Mouse (Mus musculus): ENCODE data around the gene Lyzl6. TPM values are rescaled to one million over a fixed set of nuclear protein-coding genes. Genes with fewer than 3 reads are reported as not detected.
A peak's percentile ranks its signal among the peaks of the same experiment; 100 is the strongest.
"Not testable (repeated sequence)": the region's sequence is repeated elsewhere in the genome, so short reads cannot be mapped to it uniquely, and the experiment has no call there.

The Lyzl6 gene
- polyA plus RNA-seq (2011; ENCODE audit: insufficient read depth, insufficient read length, low read depth, missing spikeins), result not detected in 2 replicates

- Histone ChIP-seq H3K27ac (ENCODE audit: insufficient read depth, low read length) (no peak within 1 kb of the TSS), H3K27me3 (ENCODE audit: control insufficient read depth, insufficient read depth, low read length, poor library complexity, severe bottlenecking) (no peaks in the 10 kb centered on the region), H3K4me3 (ENCODE audit: low read depth, low read length) (no peak within 1 kb of the TSS), H3K9me3 (replicated peaks; ENCODE audit: control insufficient read depth, insufficient read depth, low read length, poor library complexity, severe bottlenecking) (no peaks in the 10 kb centered on the region), H3K36me3 (ENCODE audit: control insufficient read depth, insufficient read depth, low read length, poor library complexity, severe bottlenecking) (no peaks in the 10 kb centered on the region), H3K4me1 (ENCODE audit: control insufficient read depth, insufficient read depth, low read length) (no peaks in the 10 kb centered on the region), H3K9ac (ENCODE audit: low read depth, poor library complexity, severe bottlenecking) (no peak within 1 kb of the TSS)
- TF ChIP-seq EP300 (IDR thresholded peaks at IDR 0.05; ENCODE audit: insufficient read depth, low read depth, low read length), result no peak
- no peak for TF ChIP-seq CTCF (IDR thresholded peaks at IDR 0.05; ENCODE audit: low read depth, low read length)
- TF ChIP-seq POLR2A (IDR thresholded peaks at IDR 0.05; ENCODE audit: insufficient read depth, low read length), result no peak
Observed at GRCm38 (mm10) chr11:103638790-103639189, at the start of gene Lyzl6. Gene Lyzl6, minus strand, starts transcription at chr11:103638890.

GRCm38 (mm10) chr11:103686706-103687105 is 48.0 kb upstream of the Lyzl6 start:
- TF ChIP-seq CTCF (IDR thresholded peaks at IDR 0.05; ENCODE audit: low read depth, low read length), result no peak
- TF ChIP-seq POLR2A (IDR thresholded peaks at IDR 0.05; ENCODE audit: insufficient read depth, low read length), result no peak
- no peak for TF ChIP-seq EP300 (IDR thresholded peaks at IDR 0.05; ENCODE audit: insufficient read depth, low read depth, low read length)
- Histone ChIP-seq H3K9me3 (replicated peaks; ENCODE audit: control insufficient read depth, insufficient read depth, low read length, poor library complexity, severe bottlenecking) (no peaks in the 10 kb centered on the region), H3K27me3 (ENCODE audit: control insufficient read depth, insufficient read depth, low read length, poor library complexity, severe bottlenecking) (no peaks in the 10 kb centered on the region), H3K4me3 (ENCODE audit: low read depth, low read length) (no peak overlapping the region), H3K9ac (ENCODE audit: low read depth, poor library complexity, severe bottlenecking) (no peak overlapping the region), H3K36me3 (ENCODE audit: control insufficient read depth, insufficient read depth, low read length, poor library complexity, severe bottlenecking) (peaks cover 12% of the 10 kb centered on the region), H3K4me1 (ENCODE audit: control insufficient read depth, insufficient read depth, low read length) (no peaks in the 10 kb centered on the region), H3K27ac (ENCODE audit: insufficient read depth, low read length) (no peak overlapping the region)

DNA sequence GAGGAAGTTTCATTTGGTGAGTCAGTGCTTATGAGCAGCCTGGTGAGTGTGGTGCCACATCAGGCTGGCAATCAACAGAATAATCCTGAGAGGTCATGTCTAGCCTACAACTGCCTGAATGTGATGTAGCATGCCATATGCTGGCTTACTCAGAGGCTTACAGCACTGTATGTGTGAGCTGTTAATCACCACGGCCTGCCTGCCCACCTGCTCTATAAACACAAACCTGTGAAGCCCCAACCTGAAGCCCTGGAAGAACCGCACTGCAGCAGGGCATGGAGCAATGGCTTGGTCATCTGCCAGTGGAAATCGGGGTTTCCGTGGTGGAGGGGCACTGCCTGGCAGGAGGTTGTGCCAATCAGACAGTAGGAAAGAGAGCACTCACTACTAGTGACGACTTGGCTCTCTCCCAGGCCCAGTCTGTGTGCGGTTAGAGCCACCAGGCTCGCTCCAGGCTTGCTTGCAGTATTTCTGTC is 46.6 kb upstream of the Lyzl6 start:
- no peak for TF ChIP-seq CTCF (IDR thresholded peaks at IDR 0.05; ENCODE audit: low read depth, low read length)
- TF ChIP-seq EP300 (IDR thresholded peaks at IDR 0.05; ENCODE audit: insufficient read depth, low read depth, low read length), result no peak
- no peak for TF ChIP-seq POLR2A (IDR thresholded peaks at IDR 0.05; ENCODE audit: insufficient read depth, low read length)
- no peak overlapping the region for H3K9ac ChIP-seq (ENCODE audit: low read depth, poor library complexity, severe bottlenecking)
- H3K4me3 ChIP-seq (ENCODE audit: low read depth, low read length), result no peak overlapping the region
- no peaks in the 10 kb centered on the region for H3K9me3 ChIP-seq (replicated peaks; ENCODE audit: control insufficient read depth, insufficient read depth, low read length, poor library complexity, severe bottlenecking)
- H3K27me3 ChIP-seq (ENCODE audit: control insufficient read depth, insufficient read depth, low read length, poor library complexity, severe bottlenecking), result no peaks in the 10 kb centered on the region
- H3K36me3 ChIP-seq (ENCODE audit: control insufficient read depth, insufficient read depth, low read length, poor library complexity, severe bottlenecking), result peaks cover 12% of the 10 kb centered on the region
- H3K27ac ChIP-seq (ENCODE audit: insufficient read depth, low read length), result no peak overlapping the region
- no peaks in the 10 kb centered on the region for H3K4me1 ChIP-seq (ENCODE audit: control insufficient read depth, insufficient read depth, low read length)

DNA sequence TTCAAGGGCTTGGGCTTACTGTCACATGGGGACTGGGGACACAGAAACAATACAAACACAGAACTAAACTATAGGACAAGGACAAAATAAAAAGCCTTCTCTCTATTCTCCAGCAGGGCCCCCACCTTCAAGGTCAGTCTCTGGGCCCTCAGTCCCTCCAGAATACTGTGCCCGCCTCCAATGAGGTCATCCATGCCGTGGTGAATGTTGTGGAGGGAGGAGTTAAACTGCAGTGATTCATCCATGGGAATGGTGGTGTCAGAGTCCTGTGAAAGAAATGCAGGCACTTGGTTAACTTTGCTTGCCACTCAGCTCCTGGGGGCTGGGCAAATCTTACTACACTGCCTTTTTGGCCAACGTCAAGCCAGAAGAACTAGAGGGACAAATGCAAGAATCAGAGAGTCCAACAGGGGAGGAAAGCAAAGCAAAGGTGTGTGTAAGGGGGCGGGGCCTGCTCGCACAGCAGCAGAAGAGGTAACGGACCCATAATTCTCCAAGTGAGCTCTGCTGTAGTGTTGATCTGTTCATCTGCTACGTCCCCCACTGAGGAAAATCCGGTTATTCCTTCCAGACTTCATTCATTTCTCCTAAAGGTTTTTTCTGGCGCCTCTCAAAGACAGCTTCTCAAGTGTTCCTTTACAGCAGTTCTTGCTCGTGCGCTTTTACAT is 45.1 kb upstream of the Lyzl6 start:
- TF ChIP-seq POLR2A (IDR thresholded peaks at IDR 0.05; ENCODE audit: insufficient read depth, low read length) (no peak), CTCF (IDR thresholded peaks at IDR 0.05; ENCODE audit: low read depth, low read length) (no peak), EP300 (IDR thresholded peaks at IDR 0.05; ENCODE audit: insufficient read depth, low read depth, low read length) (no peak)
- no peak overlapping the region for H3K27ac ChIP-seq (ENCODE audit: insufficient read depth, low read length)
- no peaks in the 10 kb centered on the region for H3K4me1 ChIP-seq (ENCODE audit: control insufficient read depth, insufficient read depth, low read length)
- H3K4me3 ChIP-seq (ENCODE audit: low read depth, low read length), result no peak overlapping the region
- no peaks in the 10 kb centered on the region for H3K27me3 ChIP-seq (ENCODE audit: control insufficient read depth, insufficient read depth, low read length, poor library complexity, severe bottlenecking)
- H3K9me3 ChIP-seq (replicated peaks; ENCODE audit: control insufficient read depth, insufficient read depth, low read length, poor library complexity, severe bottlenecking), result no peaks in the 10 kb centered on the region
- H3K36me3 ChIP-seq (ENCODE audit: control insufficient read depth, insufficient read depth, low read length, poor library complexity, severe bottlenecking), result peaks cover 16% of the 10 kb centered on the region
- H3K9ac ChIP-seq (ENCODE audit: low read depth, poor library complexity, severe bottlenecking), result no peak overlapping the region

GRCm38 (mm10) chr11:103677042-103677441 is 38.4 kb upstream of the Lyzl6 start:
- not testable (repeated sequence) for H3K27ac ChIP-seq (ENCODE audit: insufficient read depth, low read length)
- H3K36me3 ChIP-seq (ENCODE audit: control insufficient read depth, insufficient read depth, low read length, poor library complexity, severe bottlenecking), result peaks cover 11% of the 10 kb centered on the region

GRCm38 (mm10) chr11:103675556-103675955 is 36.9 kb upstream of the Lyzl6 start:
- Histone ChIP-seq H3K9me3 (replicated peaks; ENCODE audit: control insufficient read depth, insufficient read depth, low read length, poor library complexity, severe bottlenecking) (no peaks in the 10 kb centered on the region), H3K4me3 (ENCODE audit: low read depth, low read length) (no peak overlapping the region), H3K4me1 (ENCODE audit: control insufficient read depth, insufficient read depth, low read length) (no peaks in the 10 kb centered on the region), H3K36me3 (ENCODE audit: control insufficient read depth, insufficient read depth, low read length, poor library complexity, severe bottlenecking) (peaks cover 11% of the 10 kb centered on the region), H3K9ac (ENCODE audit: low read depth, poor library complexity, severe bottlenecking) (no peak overlapping the region), H3K27me3 (ENCODE audit: control insufficient read depth, insufficient read depth, low read length, poor library complexity, severe bottlenecking) (no peaks in the 10 kb centered on the region), H3K27ac (ENCODE audit: insufficient read depth, low read length) (no peak overlapping the region)
- TF ChIP-seq CTCF (IDR thresholded peaks at IDR 0.05; ENCODE audit: low read depth, low read length) (peak; percentile 80), EP300 (IDR thresholded peaks at IDR 0.05; ENCODE audit: insufficient read depth, low read depth, low read length) (no peak)

More at GRCm38 (mm10) chr11:103677042-103677441, 38.4 kb upstream of the Lyzl6 start:
- not testable (repeated sequence) for H3K4me3 ChIP-seq (ENCODE audit: low read depth, low read length); H3K4me1 ChIP-seq (ENCODE audit: control insufficient read depth, insufficient read depth, low read length); H3K9ac ChIP-seq (ENCODE audit: low read depth, poor library complexity, severe bottlenecking); H3K9me3 ChIP-seq (replicated peaks; ENCODE audit: control insufficient read depth, insufficient read depth, low read length, poor library complexity, severe bottlenecking); H3K27me3 ChIP-seq (ENCODE audit: control insufficient read depth, insufficient read depth, low read length, poor library complexity, severe bottlenecking)
- peak; percentile 69 for TF ChIP-seq CTCF (IDR thresholded peaks at IDR 0.05; ENCODE audit: low read depth, low read length)

All from ES-Bruce4 (cell line).